Mouse (Mus musculus): ENCODE measurements around the gene Ift172. TPM values are rescaled to one million over a fixed set of nuclear protein-coding genes. Genes with fewer than 3 reads are reported as not detected.

Ift172 gene
- polyA plus RNA-seq (2015; fragmentation: Nextera tagmentation; extraction: Ambion mirVana): 21.8 and 22.6 TPM in 2 replicates

DNA sequence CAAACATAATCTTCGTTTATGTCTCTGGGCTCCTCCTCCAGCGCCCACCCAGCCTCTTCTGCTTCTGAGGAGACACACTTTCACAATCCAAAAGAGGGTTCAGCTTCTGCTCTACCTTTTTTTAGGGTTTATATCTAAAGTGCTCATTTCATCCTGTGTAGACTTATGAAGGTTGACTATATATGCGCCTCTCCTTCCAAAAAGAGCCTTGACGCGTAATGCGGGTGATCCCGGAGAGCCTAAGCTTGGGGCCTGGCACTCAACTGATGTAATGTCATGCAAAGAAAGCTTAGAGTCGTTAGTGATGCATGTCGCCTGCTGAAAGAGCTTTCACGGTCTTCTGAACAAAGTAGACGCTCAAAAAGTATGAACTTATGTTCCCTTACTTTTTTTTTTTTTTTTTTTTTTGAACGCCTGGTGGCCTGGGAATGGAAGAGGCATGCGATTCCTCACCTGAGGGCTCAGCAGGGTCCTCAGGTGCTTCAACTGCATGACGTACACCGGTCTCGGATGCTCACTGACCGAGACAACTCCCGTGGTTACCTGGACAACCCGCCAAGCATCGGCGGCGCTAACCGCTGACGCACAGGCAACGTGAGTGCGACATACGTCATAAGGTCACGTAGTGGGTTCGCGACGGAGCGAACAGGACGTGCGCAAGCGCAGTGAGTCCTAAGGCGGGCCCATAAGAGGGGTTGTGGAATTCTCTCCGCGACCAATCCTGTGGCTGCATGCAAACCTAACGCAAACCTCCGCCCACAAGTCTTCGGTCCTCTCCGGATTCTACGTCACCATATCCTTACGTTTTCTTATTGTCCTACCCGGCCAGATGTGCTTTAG is at the start of gene Ift172:
Ift172 (minus strand) TSS at position 596 of the 840 bp plus-strand sequence.
- no peaks in the 10 kb centered on the region for H3K27me3 ChIP-seq (replicated peaks)
- peaks cover 31% of the 10 kb centered on the region for H3K4me1 ChIP-seq
- peak within 1 kb of the TSS; percentile 83 for H3K9ac ChIP-seq
- 3% methylated on average over 45 of the region's 45 CpGs for WGBS
- H3K4me3 ChIP-seq: peak within 1 kb of the TSS; percentile 64
- H3K36me3 ChIP-seq: peaks cover 35% of the 10 kb centered on the region
- peak; percentile 96 for ATAC-seq (ENCODE audit: extremely low read depth, insufficient number of reproducible peaks, low FRiP score, low TSS enrichment)
- H3K27ac ChIP-seq (replicated peaks): peak within 1 kb of the TSS; percentile 86
- peak within 1 kb of the TSS; percentile 85 for H3K4me2 ChIP-seq
- H3K9me3 ChIP-seq: no peaks in the 10 kb centered on the region

DNA sequence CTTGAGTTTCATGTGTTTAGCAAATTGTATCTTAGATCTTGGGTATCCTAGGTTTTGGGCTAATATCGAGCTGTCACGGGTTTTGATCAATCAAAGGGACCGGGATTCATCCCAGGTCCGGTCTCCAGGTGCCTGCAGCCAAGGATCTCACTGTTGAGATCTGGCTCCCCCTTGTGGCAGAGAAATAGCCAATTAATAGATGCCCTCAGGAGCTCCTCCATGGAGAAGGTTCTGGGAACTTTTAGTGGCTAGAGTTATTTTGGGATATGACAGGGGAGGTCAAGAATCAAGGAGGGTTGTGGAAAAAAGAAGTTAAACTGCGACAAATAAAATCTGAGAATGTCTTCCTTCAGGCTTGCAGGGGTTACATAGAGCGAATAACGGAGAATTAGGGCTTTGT is 37.3 kb upstream of the Ift172 start:
- no peak overlapping the region for H3K27ac ChIP-seq (replicated peaks)
- no peaks in the 10 kb centered on the region for H3K36me3 ChIP-seq
- ATAC-seq (ENCODE audit: extremely low read depth, insufficient number of reproducible peaks, low FRiP score, low TSS enrichment): no peak
- H3K4me1 ChIP-seq: peaks cover 4% of the 10 kb centered on the region; the same call in 1 of the 2 replicates
- H3K4me2 ChIP-seq: no peak overlapping the region
- 34% methylated on average over 7 of the region's 7 CpGs for WGBS
- H3K9ac ChIP-seq: no peak overlapping the region
- no peak overlapping the region for H3K4me3 ChIP-seq
- H3K9me3 ChIP-seq: peaks cover 7% of the 10 kb centered on the region
- peaks cover 4% of the 10 kb centered on the region; the same call in 1 of the 2 replicates for H3K27me3 ChIP-seq (replicated peaks)

DNA sequence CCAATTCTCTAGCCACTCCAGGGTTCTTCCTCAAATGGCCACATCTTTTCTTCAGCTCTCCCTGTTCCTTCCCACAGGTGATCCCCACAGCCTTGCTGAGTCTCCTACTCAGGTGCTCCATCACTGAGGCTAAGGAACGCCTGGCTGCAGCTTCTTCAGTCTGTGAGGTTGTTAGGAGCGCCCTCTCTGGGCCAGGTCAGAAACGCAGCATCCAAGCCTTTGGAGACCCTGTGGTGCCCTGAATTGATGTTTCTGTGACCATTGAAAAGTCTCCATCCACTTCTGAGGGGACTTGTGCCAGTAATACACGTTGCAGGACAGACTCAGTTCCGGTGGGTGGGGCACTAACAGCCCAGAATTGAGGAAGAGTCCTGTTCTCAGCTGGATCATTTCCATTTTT is 35.9 kb upstream of the Ift172 start:
- Histone ChIP-seq H3K36me3 (no peaks in the 10 kb centered on the region), H3K4me1 (peaks cover 4% of the 10 kb centered on the region; the same call in 1 of the 2 replicates), H3K4me2 (no peak overlapping the region), H3K27ac (replicated peaks) (no peak overlapping the region), H3K27me3 (replicated peaks) (peaks cover 4% of the 10 kb centered on the region; the same call in 1 of the 2 replicates), H3K9ac (no peak overlapping the region), H3K4me3 (no peak overlapping the region), H3K9me3 (no peaks in the 10 kb centered on the region)
- no peak for ATAC-seq (ENCODE audit: extremely low read depth, insufficient number of reproducible peaks, low FRiP score, low TSS enrichment)
- WGBS: 13% methylated on average over 5 of the region's 5 CpGs

DNA sequence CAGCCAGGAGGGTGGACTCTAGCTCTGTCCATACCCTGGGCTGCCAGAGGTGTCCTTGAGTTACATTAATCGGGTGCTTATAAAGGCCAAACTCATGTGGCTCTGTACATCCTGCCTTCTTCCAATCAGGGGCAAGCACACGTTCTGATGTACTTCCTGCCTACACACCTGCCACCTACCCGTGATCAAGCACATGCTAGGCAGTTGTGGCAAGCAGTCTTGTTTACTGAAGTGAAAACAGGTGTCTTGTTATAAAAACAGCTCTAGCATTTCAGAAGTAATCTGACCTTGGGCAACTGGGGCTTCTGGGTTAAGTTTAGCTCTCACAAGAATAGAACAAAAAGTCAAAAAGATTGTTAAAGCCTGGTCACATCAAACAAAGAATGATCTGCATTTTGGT is 33.2 kb upstream of the Ift172 start:
- H3K4me1 ChIP-seq: peaks cover 4% of the 10 kb centered on the region; the same call in 1 of the 2 replicates
- peaks cover 4% of the 10 kb centered on the region; the same call in 1 of the 2 replicates for H3K27me3 ChIP-seq (replicated peaks)
- H3K4me3 ChIP-seq: no peak overlapping the region
- no peaks in the 10 kb centered on the region; the same call in 1 of the 2 replicates for H3K9me3 ChIP-seq
- no peaks in the 10 kb centered on the region for H3K36me3 ChIP-seq
- ATAC-seq (ENCODE audit: extremely low read depth, insufficient number of reproducible peaks, low FRiP score, low TSS enrichment): no peak
- 52% methylated on average over 3 of the region's 3 CpGs for WGBS
- H3K27ac ChIP-seq (replicated peaks): no peak overlapping the region
- no peak overlapping the region for H3K9ac ChIP-seq
- no peak overlapping the region for H3K4me2 ChIP-seq

DNA sequence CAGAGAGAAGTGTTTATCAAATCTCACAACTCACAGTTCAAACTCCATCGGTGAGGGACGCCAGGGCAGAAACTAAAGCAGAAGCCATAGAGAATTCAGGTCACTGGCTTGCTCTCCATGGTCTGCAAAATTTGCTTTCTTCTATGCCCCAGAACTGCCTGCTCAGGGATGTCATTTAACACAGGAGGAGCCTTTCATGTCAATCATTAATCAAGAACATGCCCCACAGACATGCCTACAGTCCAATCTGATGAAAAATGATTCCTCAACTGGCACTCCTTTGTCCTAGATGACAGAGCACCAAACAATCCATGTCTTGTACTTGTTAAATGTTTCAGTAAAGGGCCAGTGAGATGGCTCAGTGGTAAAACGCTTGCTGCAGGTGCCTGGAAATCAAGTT is 31.9 kb upstream of the Ift172 start:
- no peaks in the 10 kb centered on the region; the same call in 1 of the 2 replicates for H3K9me3 ChIP-seq
- 85% methylated on average over 3 of the region's 3 CpGs for WGBS
- peaks cover 4% of the 10 kb centered on the region; the same call in 1 of the 2 replicates for H3K27me3 ChIP-seq (replicated peaks)
- no peak overlapping the region for H3K27ac ChIP-seq (replicated peaks)
- no peaks in the 10 kb centered on the region for H3K4me1 ChIP-seq
- ATAC-seq (ENCODE audit: extremely low read depth, insufficient number of reproducible peaks, low FRiP score, low TSS enrichment): no peak
- H3K9ac ChIP-seq: no peak overlapping the region
- no peaks in the 10 kb centered on the region for H3K36me3 ChIP-seq
- H3K4me2 ChIP-seq: no peak overlapping the region
- H3K4me3 ChIP-seq: no peak overlapping the region

DNA sequence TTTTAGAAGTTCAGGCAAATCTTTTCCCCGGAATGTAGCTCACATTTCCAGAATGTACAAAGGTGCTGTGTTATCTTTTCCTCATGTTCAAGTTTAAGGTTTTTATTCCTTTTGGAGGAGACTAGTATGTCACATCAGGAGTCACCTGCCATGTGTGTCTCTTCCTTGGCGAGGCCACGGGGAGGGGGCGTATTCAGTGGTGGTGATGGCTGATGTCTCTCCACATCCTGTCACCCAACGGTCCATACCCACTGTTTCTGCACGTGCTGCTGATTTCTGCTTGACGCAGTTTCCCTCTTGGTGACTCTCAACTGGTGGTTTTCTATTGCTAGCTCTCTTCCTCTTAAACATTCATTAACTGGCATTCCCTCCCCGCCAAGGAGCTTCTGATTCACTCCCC is 21.9 kb upstream of the Ift172 start:
- Histone ChIP-seq H3K27ac (replicated peaks) (no peak overlapping the region), H3K9ac (no peak overlapping the region), H3K4me2 (no peak overlapping the region), H3K9me3 (no peaks in the 10 kb centered on the region), H3K4me3 (no peak overlapping the region), H3K36me3 (no peaks in the 10 kb centered on the region), H3K27me3 (replicated peaks) (peaks cover 6% of the 10 kb centered on the region; the same call in 1 of the 2 replicates), H3K4me1 (no peaks in the 10 kb centered on the region)
- 76% methylated on average over 8 of the region's 8 CpGs for WGBS
- ATAC-seq (ENCODE audit: extremely low read depth, insufficient number of reproducible peaks, low FRiP score, low TSS enrichment): no peak

DNA sequence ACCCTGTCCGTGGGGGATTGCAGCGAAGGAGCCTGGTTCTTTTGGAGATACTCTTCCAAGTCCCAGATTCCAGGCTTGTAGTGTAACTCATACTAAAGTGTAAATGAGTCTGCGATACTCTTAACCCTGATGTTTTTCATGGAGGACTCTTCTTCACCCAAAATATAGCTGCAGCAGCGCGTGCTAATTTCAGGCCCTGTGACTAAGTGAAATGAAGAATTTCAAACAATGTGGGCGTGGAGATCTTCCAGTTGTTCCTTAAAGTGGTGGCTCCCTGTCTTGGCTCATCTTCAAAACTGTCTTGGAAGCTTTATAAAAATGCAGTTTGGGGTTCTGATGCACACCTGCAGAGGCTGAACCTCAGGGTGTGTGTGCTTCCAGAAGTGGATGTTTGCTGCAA is 12.2 kb upstream of the Ift172 start:
- Histone ChIP-seq H3K9me3 (no peaks in the 10 kb centered on the region), H3K4me3 (no peak overlapping the region), H3K27ac (replicated peaks) (no peak overlapping the region), H3K4me2 (no peak overlapping the region), H3K4me1 (no peaks in the 10 kb centered on the region), H3K27me3 (replicated peaks) (peaks cover 14% of the 10 kb centered on the region; the same call in 1 of the 2 replicates), H3K9ac (no peak overlapping the region), H3K36me3 (no peaks in the 10 kb centered on the region)
- ATAC-seq (ENCODE audit: extremely low read depth, insufficient number of reproducible peaks, low FRiP score, low TSS enrichment): no peak
- WGBS: 86% methylated on average over 6 of the region's 6 CpGs

DNA sequence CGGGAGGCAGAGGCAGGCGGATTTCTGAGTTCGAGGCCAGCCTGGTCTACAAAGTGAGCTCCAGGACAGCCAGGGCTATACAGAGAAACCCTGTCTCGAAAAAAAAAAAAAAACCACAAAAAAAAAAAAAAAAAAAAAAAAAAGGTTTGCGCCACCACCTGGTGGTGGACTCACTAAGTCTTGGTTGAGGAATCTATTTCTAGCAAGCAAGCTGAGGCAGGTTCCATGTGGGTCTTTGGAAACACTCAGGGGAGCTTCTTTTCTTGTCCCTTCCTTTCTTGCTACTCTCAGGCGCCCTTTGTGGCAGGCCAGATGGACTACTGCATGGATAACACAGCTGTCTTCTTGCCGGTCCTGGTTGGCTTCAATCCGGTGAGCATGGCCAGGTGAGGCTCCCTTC is 10.9 kb upstream of the Ift172 start:
- Histone ChIP-seq H3K4me3 (no peak overlapping the region), H3K9ac (no peak overlapping the region), H3K27me3 (replicated peaks) (peaks cover 17% of the 10 kb centered on the region; the same call in 1 of the 2 replicates), H3K27ac (replicated peaks) (no peak overlapping the region), H3K4me1 (no peaks in the 10 kb centered on the region), H3K9me3 (no peaks in the 10 kb centered on the region), H3K36me3 (no peaks in the 10 kb centered on the region), H3K4me2 (no peak overlapping the region)
- no peak for ATAC-seq (ENCODE audit: extremely low read depth, insufficient number of reproducible peaks, low FRiP score, low TSS enrichment)
- 60% methylated on average over 8 of the region's 8 CpGs for WGBS

DNA sequence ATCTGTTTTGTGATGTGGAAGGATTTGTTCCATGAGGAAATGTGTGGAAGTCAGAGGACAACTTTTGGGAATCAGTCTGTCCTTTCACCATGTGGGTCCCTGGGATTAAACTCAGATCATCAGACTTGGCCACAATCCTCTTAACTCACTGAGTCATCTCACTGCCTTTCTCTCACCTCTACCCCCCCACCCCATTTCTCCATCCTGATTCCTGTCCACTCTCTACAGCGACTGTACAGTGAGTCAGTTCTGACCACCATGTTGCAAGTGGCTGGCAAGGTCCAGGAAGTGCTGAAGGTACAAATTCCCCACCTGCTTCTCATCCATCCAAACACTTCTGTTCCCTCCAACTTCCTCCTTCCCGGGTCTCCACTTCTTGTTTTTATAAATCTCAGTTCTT is 7.6 kb upstream of the Ift172 start:
- Histone ChIP-seq H3K27me3 (replicated peaks) (peaks cover 15% of the 10 kb centered on the region; the same call in 1 of the 2 replicates), H3K4me1 (peaks cover 14% of the 10 kb centered on the region), H3K4me2 (no peak overlapping the region), H3K4me3 (no peak overlapping the region), H3K27ac (replicated peaks) (no peak overlapping the region), H3K36me3 (peaks cover 8% of the 10 kb centered on the region), H3K9ac (no peak overlapping the region), H3K9me3 (no peaks in the 10 kb centered on the region)
- ATAC-seq (ENCODE audit: extremely low read depth, insufficient number of reproducible peaks, low FRiP score, low TSS enrichment): no peak
- 34% methylated on average over 2 of the region's 2 CpGs for WGBS

DNA sequence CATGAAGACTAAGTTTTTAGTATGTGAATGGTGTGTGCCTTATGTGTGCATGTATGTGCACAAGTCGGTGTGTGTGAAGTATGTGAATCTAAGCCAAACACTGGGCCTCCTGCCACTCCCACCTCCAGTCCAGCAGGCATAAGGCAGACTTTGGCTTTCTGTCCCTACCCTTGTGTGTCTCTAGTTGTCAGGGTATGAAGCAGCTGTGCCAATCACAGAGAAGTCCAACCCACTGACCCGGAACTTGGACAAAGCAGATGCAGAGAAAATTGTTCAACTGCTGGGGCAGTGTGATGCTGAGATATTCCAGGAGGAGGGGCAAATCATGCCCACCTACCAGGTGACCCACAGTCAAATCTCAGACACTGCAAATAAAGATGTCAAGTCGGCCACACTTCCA is 7.1 kb upstream of the Ift172 start:
- Histone ChIP-seq H3K4me2 (no peak overlapping the region), H3K4me1 (peaks cover 14% of the 10 kb centered on the region), H3K27me3 (replicated peaks) (peaks cover 15% of the 10 kb centered on the region; the same call in 1 of the 2 replicates), H3K4me3 (no peak overlapping the region), H3K36me3 (peaks cover 13% of the 10 kb centered on the region), H3K9me3 (no peaks in the 10 kb centered on the region), H3K27ac (replicated peaks) (no peak overlapping the region), H3K9ac (no peak overlapping the region)
- no peak for ATAC-seq (ENCODE audit: extremely low read depth, insufficient number of reproducible peaks, low FRiP score, low TSS enrichment)
- WGBS: 65% methylated on average over 3 of the region's 3 CpGs

DNA sequence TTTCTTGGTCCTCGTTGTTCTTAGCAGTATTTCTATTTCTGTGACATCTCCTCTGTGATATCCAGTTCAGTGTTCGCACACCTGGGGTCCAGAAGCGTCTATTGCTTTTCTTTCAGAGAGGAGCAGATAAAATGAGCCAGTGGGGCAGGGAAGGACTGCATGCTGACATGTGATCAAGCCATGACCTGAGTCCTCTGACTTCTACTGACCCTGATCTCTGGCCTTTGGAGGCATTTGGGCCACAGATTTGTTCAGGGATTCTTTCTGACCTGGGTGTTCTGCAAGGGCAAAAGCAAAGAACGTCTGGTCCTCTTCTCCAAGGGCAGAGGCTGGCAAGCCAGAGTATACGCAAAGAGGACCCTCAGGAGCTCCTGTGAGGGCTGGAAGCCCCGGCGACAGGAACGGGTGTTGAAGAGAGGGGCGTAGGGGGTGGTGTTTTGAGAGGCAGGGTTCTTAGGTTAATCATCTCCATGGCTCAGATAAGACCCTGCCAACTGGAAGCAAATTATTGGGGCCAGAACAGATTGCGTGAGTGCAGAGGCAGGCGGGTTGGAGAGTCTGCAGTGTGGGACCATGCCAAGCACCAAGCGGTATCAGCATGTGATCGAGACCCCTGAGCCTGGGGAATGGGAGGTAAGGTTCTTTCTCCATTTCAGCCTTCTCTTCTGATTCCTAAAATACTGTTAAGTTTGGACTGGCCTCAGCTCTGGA is 6.3 kb upstream of the Ift172 start, which contains the start of gene Gckr:
Gckr (plus strand) TSS at position 397 of the 711 bp plus-strand sequence.
- Histone ChIP-seq H3K36me3 (peaks cover 18% of the 10 kb centered on the region), H3K4me2 (peak within 1 kb of the TSS; percentile 96), H3K27ac (replicated peaks) (no peak within 1 kb of the TSS), H3K4me3 (no peak within 1 kb of the TSS), H3K27me3 (replicated peaks) (peaks cover 11% of the 10 kb centered on the region; the same call in 1 of the 2 replicates), H3K9ac (no peak within 1 kb of the TSS), H3K9me3 (no peaks in the 10 kb centered on the region), H3K4me1 (peaks cover 14% of the 10 kb centered on the region)
- ATAC-seq (ENCODE audit: extremely low read depth, insufficient number of reproducible peaks, low FRiP score, low TSS enrichment): no peak
- WGBS: 41% methylated on average over 13 of the region's 13 CpGs

All from heart, embryonic 13.5 days (tissue).